Mouse (Mus musculus) c-Kit-positive CD71-positive TER-119-negative erythroid progenitor cells, embryonic 14.5 days (primary cell): ENCODE results near the gene Tnf.
A peak's percentile ranks its signal among the peaks of the same experiment; 100 is the strongest.

Experiments
- DNase-seq: peaks from one replicate; pipeline ENCODE4 v3.0.0-alpha.2; 2013; ENCODE audit warnings: low read depth

The Tnf gene

GRCm38 (mm10) chr17:35198029-35198428, 3.8 kb downstream of the Tnf start:
- DNase-seq = no peak

GRCm38 (mm10) chr17:35197126-35197525, 4.7 kb downstream of the Tnf start:
- DNase-seq = no peak

DNA sequence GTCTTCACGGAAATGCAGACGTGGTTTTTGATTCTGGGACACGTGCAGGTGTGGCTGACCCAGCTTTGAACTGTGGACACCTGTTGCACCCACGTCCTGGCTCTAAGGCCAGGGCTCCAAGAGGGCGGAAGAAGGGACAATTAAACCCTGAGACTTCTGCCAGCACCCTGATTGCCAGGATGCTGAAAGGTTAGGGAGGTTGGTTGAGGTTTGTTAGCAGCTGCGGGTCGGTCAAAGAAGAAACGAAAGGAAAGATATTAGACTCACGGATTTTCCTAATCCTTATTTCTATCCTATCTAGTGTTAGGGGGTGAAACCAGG, 5.5 kb downstream of the Tnf start:
- DNase-seq = no peak

DNA sequence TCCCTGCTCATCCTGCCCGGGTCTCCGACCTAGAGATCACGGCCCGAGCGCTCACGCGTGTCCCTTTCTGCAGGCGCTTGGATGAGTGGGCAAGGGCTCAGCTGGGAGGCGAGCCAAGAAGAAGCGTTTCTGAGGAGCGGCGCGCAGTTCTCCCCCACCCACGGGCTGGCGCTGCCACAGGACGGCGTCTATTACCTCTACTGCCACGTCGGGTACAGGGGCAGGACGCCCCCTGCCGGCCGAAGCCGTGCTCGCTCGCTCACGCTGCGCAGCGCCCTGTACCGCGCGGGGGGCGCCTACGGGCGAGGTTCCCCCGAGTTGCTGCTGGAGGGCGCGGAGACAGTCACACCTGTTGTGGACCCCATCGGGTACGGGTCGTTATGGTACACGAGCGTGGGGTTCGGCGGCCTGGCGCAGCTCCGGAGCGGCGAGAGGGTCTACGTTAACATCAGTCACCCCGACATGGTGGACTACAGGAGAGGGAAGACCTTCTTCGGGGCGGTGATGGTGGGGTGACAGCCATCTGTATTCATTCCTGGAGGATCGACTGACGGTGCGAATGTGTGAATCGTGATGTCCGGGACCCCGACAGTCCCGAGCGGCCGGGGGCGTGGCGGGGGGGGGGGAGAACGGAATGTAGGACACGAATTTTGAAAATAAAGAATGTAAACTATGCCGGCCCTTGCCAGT, 6.0 kb downstream of the Tnf start:
- peak; percentile 55 for DNase-seq

- DNase-seq = no peak
Measured at GRCm38 (mm10) chr17:35194844-35195630, 6.8 kb downstream of the Tnf start.

DNA sequence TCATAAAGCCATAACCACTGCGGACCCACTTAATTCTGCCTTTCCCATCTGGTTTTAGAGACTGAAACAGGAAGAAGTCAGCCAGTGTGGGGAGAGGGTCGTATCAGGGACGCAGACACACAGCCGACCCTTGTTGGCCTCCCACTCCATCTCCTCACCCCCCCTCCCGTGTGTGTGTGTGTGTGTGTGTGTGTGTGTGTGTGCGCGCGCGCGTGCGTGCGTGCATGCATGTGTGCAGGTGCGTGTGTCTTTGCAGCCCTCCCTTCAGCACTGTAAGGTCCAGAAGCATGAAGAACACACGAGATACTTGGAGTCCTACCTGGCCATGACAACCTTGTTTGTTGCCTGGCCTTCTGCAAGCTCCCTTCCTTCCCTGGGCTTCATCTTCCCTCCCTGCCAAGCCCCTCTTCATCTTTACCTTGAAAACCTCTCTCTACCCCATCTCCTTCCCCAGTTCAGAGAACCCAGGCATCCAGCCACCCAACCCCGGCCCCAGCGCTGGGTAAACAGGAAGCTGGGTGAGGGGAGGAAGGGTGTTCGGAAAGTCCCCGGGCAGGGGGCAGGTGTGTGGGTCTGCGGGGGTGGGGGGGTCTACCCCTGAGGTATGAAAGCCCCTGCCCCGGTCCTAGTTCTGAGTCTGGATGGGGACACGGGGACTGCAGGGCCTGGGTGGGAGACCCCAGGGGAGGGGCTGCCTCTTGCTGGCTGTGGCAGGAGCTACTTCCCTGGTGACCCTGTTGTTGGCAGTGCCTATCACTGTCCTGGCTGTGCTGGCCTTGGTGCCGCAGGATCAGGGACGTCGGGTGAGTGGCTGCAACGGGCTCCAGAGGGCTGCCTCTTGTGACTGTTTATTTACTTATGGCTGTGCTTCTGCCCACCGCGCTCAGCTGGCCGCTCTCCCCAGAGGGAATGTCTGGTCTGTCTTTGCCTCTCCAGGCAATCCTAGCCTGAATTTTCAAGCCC, 7.6 kb downstream of the Tnf start, which contains the start of gene Ltb:
Ltb (plus strand) TSS at position 559 of the 963 bp plus-strand sequence.
- DNase-seq = no peak

DNA sequence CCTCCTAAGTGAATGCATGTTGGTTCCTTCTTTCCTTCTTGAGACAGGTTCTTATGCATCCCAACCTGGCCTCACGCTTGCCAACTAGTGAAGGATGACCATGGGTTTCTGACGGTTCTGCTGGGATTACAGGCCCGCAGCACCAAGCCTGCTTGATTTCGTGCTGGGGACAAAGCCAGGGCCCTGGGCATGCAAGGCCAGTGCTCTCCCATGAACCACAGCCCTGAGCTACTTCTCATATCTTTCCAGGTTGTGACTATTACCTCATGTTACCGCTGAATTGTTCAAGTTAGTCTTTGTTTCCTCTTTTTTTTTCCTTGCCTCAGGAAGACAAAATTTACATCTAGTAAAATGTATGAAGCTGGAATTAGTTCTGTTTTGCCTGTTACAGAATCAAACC, 8.9 kb downstream of the Tnf start:
- no peak for DNase-seq

GRCm38 (mm10) chr17:35191723-35192122, 10.1 kb downstream of the Tnf start:
- no peak for DNase-seq

DNA sequence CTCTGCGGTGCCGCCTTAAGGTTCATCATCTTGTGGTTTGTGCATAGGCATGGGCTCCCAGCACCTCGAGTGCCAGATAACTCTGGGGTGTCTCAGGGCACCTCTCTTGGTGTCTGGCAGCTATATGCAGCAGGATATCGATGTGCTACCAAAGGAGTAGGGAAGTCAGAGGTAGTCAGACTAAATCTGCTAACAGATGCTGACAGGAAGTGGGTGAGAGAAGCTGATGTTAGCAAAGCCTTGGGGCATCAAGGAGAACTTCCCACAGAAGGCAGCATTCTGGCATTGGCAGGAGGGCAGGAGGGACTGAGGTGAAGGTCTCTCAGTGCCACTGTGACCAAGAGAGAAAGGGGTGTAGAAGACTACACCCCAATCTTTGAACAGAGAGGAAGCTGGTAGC, 11.7 kb downstream of the Tnf start:
- DNase-seq = no peak

DNA sequence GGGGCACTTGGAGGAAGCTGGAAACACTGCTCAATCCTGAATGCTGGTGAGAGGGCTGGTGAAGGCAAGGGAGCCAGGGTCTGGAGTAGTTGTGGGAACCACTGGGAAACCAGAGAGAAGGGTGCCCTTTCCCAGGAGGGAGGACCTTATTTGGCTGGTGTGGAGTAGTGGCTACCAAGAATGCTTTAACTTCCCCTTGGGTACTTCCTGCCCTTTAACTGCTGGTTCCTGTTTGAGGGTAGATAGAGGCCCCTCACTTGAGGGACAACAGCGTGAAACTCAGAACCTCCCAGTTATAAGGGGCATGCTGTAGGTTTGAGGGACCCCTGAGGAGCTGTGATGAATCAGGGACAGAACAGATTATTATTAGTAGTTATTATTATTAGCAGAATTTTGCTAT, 12.6 kb downstream of the Tnf start:
- DNase-seq = no peak

- DNase-seq = no peak
Measured at GRCm38 (mm10) chr17:35187959-35188610, 13.7 kb downstream of the Tnf start, which contains the start of gene Lst1. Gene Lst1, minus strand, starts transcription at chr17:35188439.

DNA sequence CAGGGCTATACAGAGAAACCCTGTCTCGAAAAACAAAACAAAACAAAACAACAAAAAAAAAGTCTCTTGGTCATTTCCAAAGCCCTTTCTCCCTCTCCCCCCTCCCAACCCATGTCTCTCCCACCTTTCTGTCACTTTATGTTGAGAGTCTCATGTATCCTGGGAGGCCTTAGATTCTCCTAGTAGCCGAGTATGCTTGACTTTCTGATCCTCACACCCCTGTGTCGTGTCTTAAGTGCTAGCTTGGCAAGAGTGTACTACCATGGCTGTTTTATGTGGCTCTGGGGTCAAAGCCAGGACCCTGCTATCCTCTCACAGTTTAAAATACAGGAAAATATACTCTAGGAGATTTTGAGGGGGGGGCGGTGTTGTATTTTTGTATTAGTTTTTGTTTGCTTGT, 14.5 kb downstream of the Tnf start:
- DNase-seq = no peak

GRCm38 (mm10) chr17:35186681-35187080, 15.1 kb downstream of the Tnf start:
- no peak for DNase-seq

- peak; percentile 86 for DNase-seq
Measured at GRCm38 (mm10) chr17:35185639-35186611, 15.9 kb downstream of the Tnf start.

GRCm38 (mm10) chr17:35180093-35180492, 21.7 kb downstream of the Tnf start:
- no peak for DNase-seq

- no peak for DNase-seq
Measured at GRCm38 (mm10) chr17:35178528-35178927, 23.3 kb downstream of the Tnf start.

- DNase-seq = no peak
Measured at GRCm38 (mm10) chr17:35175968-35176367, 25.8 kb downstream of the Tnf start, which contains the start of gene Aif1. Gene Aif1, minus strand, starts transcription at chr17:35176068.

GRCm38 (mm10) chr17:35175382-35175781, 26.4 kb downstream of the Tnf start:
- DNase-seq = no peak

GRCm38 (mm10) chr17:35174201-35174977, 27.4 kb downstream of the Tnf start:
- DNase-seq = no peak

DNA sequence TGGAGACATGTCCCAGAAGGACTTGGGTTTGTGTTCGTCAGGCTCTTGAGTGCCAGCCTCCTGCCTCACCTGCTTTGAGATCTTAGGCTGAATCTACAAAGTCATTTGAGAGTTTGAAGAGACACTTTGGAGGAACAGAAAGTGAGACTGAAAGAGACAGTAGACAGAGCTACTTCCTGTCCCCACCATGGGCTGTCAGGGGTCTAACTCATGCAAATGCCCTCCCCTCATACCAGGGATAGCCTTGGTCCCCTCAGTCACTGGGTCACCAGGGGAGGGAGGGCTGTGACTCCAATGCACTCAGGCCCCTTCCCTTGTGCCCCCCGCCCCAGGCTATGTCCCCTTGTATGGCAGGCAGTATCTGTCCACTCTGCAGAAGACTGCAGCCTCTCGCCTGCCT, 28.5 kb downstream of the Tnf start:
- no peak for DNase-seq
